Mouse (Mus musculus) heart, adult 2 months (tissue): ENCODE measurements around the gene Klhdc8a. TPM values are rescaled to one million over a fixed set of nuclear protein-coding genes. Genes with fewer than 3 reads are reported as not detected.

Experiments
- DNase-seq, 2 experiments: peaks; one replicate each; pipeline ENCODE4 v3.0.0; 2021
- H3K27ac ChIP-seq: fragments of 200-600 bp; 2 replicates; pipeline ENCODE4 v1.8.1; 2022
- H3K27me3 ChIP-seq: fragments of 200-500 bp; 2 replicates; pipeline ENCODE4 v1.6.1; 2012; ENCODE audit warnings: mild to moderate bottlenecking, low read length, inconsistent platforms, mixed read lengths; ENCODE audit not compliant: control insufficient read depth, insufficient read depth
- H3K36me3 ChIP-seq: fragments of 200-500 bp; 2 replicates; pipeline ENCODE4 v1.6.1; 2012; ENCODE audit warnings: low read length, inconsistent platforms; ENCODE audit not compliant: control insufficient read depth, insufficient read depth
- H3K4me1 ChIP-seq: fragments of 200-500 bp; 2 replicates; pipeline ENCODE4 v1.6.1; 2011; ENCODE audit warnings: low read length; ENCODE audit not compliant: control insufficient read depth, insufficient read depth
- H3K4me3 ChIP-seq: fragments of 200-600 bp; 2 replicates; pipeline ENCODE4 v1.8.1; 2022
- H3K79me2 ChIP-seq: fragments of 200-500 bp; replicated peaks from 2 replicates; pipeline ENCODE4 v1.6.1; 2012; ENCODE audit warnings: mild to moderate bottlenecking, inconsistent platforms, low read length, moderate library complexity, mixed read lengths; ENCODE audit not compliant: control insufficient read depth, insufficient read depth
- H3K9ac ChIP-seq: fragments of 200-500 bp; 2 replicates; pipeline ENCODE4 v1.6.1; 2012; ENCODE audit warnings: low read depth, mild to moderate bottlenecking, control low read depth, inconsistent platforms, low read length, mixed read lengths
- CTCF ChIP-seq: fragments of 200-600 bp; IDR thresholded peaks from 2 replicates; pipeline ENCODE4 v1.8.1; 2022; ENCODE audit warnings: antibody characterized with exemption, mild to moderate bottlenecking, moderate library complexity
- EP300 ChIP-seq: fragments of 200-500 bp; IDR thresholded peaks from 2 replicates; pipeline ENCODE4 v1.6.1; 2011; ENCODE audit warnings: low read depth, low read length, control low read depth; ENCODE audit not compliant: insufficient read depth
- POLR2A ChIP-seq: fragments of 200-500 bp; IDR thresholded peaks from 2 replicates; pipeline ENCODE4 v1.6.1; 2011; ENCODE audit warnings: mild to moderate bottlenecking, low read depth, low read length, control low read depth; ENCODE audit not compliant: insufficient read depth
- WGBS: fragments of 180-500 bp; shearing (Covaris S2); methylation state at CpG from one replicate; pipeline ENCODE4 v1.1.7; 2018; 5-methylcytosine and 5-hydroxymethylcytosine counted together
- intact Hi-C: fragments of 180-260 bp; cut with DNase I; formaldehyde crosslinking; loops from one replicate; pipeline ENCODE4 v1.15.1; 2025
- polyA plus RNA-seq: library from polyadenylated mRNA; depleted of rRNA; stranded (reverse); fragments of >200 nt; gene quantifications from 2 replicates; pipeline ENCODE4 v1.2.3, GENCODE M21; 2012
- total RNA-seq, 2 experiments: library from RNA; stranded (reverse); gene quantifications; 2 replicates each; pipeline ENCODE4 v1.2.3; 2021

Klhdc8a gene
- total and polyA plus RNA-seq, 3 experiments: 15.4 to 21.0 (median 15.9) TPM

DNA sequence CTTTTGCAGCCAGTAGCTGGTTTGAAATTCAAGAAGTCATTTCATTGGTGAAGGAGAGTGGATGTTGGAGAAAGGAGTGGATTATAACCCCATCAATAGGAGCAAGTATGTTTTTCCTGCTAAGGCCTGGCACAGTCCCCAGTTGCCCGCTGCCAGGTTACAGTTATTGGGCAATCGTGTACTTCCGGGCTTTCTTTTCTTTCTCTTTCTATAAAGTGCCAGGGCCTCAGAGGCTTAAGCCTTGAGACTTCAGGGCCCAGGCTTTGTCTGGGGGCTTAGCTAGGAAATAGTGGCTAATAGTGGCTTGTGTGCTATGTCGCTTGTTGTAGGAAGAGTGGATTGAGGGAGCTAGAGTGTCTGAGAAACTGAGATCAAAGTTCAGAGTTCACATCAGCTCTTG, 19.0 kb downstream of the Klhdc8a start:
- 51% methylated on average over 4 of the region's 4 CpGs for WGBS

DNA sequence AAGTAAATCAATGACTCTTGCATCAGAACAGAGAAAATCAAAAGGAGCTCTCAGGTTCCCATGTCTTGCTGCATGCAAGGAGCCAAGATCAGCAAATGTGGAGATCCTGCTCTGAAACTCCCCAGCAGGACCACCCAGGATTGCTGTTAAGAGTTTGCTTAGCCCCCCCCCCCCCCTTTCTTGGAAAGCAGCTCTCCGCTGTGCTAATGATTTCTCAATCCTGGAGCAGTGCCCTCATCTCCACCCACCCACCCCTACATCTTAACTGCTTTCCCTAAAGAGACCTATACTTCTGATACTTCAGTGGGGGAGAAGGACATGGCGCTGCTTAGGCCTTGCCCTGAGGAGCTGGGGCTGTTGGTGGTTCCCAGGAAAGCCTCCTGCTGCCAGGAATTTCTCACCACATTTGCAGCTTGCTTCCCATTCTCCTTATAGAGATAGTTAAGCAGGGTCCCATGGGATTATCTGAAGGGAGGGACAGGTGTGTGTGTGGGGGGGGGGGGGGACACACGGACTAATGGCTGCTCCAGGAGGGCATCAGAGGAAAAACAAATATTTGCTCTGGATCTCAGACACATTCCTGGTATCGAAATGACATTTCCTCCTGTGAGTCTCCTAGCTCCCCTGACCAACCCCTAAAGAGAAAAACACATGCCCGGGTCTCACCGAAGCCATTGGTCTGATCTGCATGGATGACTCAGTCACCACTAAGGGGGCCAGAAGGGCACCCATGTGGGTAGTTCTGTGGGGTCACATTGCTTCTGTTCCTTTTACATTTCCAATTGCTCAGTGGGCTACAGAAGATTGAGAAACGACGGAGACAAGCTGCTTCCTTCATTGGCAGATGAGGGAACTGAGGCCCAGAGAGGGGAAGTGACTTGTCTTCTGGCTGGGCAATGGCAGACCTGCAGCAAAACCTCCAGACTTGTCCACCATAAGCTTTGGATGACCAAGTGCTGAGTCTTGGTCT, 19.8 kb downstream of the Klhdc8a start:
- H3K79me2 ChIP-seq: peaks cover 1% of the 10 kb centered on the region; the same call in 1 of the 2 replicates
- H3K27me3 ChIP-seq: no peaks in the 10 kb centered on the region
- 48% methylated on average over 8 of the region's 8 CpGs for WGBS
- H3K27ac ChIP-seq: no peak overlapping the region
- H3K36me3 ChIP-seq: peaks cover 2% of the 10 kb centered on the region; the same call in 1 of the 2 replicates
- TF ChIP-seq EP300: no peak
- TF ChIP-seq POLR2A: no peak
- no peak for TF ChIP-seq CTCF
- no peak overlapping the region for H3K9ac ChIP-seq
- H3K4me1 ChIP-seq: peaks cover 9% of the 10 kb centered on the region
- no peak overlapping the region for H3K4me3 ChIP-seq
- peak in 1 of 2 experiments; percentile 30 for DNase-seq
- intact Hi-C loops: loop anchor here (2.0 kb wide), 1 partner anchor 15 kb away; no protein-coding TSS in a partner anchor

More for the DNA sequence above, 19.0 kb downstream of the Klhdc8a start:
- H3K27me3 ChIP-seq: no peaks in the 10 kb centered on the region
- H3K4me3 ChIP-seq: peak overlapping the region; percentile 66
- peaks cover 2% of the 10 kb centered on the region; the same call in 1 of the 2 replicates for H3K36me3 ChIP-seq
- TF ChIP-seq POLR2A (no peak), CTCF (no peak), EP300 (no peak)
- intact Hi-C loops: no loop called here
- peak overlapping the region; percentile 31; the same call in 1 of the 2 replicates for H3K27ac ChIP-seq
- H3K4me1 ChIP-seq: peaks cover 7% of the 10 kb centered on the region
- no peak overlapping the region for H3K9ac ChIP-seq
- DNase-seq: peak in 1 of 2 experiments; percentile 59
- H3K79me2 ChIP-seq: peaks cover 1% of the 10 kb centered on the region; the same call in 1 of the 2 replicates

DNA sequence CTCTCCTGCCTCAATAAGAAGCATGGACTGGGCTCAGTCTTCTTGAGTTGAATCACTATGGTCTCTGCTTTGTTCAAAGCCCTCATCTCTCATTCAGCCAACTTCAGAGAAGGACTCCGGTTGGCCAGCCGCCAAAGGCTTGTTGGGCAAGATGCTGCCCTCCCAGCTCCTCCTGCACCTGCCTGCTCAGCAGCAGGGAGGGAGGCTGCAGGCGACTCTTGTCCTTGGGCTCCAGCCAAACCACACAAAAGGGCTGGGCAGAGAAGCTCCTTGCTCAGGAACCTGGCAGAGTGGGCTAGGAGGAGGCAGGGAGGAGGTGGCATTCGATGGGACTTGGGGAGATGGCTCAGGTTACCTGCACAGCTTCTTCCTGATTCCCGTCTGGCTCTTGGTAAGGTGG, 20.8 kb downstream of the Klhdc8a start:
- no peak overlapping the region for H3K9ac ChIP-seq
- no peak overlapping the region for H3K4me3 ChIP-seq
- WGBS: 55% methylated on average over 5 of the region's 5 CpGs
- H3K4me1 ChIP-seq: peaks cover 9% of the 10 kb centered on the region
- no peak overlapping the region for H3K27ac ChIP-seq
- H3K36me3 ChIP-seq: peaks cover 2% of the 10 kb centered on the region; the same call in 1 of the 2 replicates
- H3K27me3 ChIP-seq: no peaks in the 10 kb centered on the region
- peak in 1 of 2 experiments; percentile 51 for DNase-seq
- intact Hi-C loops: loop anchor here (2.0 kb wide), 1 partner anchor 14 kb away; no protein-coding TSS in a partner anchor
- H3K79me2 ChIP-seq: peaks cover 1% of the 10 kb centered on the region; the same call in 1 of the 2 replicates
- TF ChIP-seq POLR2A (no peak), CTCF (no peak), EP300 (no peak)

- TF ChIP-seq EP300 (no peak), POLR2A (no peak), CTCF (no peak)
- DNase-seq: no peak
- peaks cover 9% of the 10 kb centered on the region for H3K4me1 ChIP-seq
- 75% methylated on average over 7 of the region's 7 CpGs for WGBS
- H3K36me3 ChIP-seq: peaks cover 2% of the 10 kb centered on the region; the same call in 1 of the 2 replicates
- H3K4me3 ChIP-seq: no peak overlapping the region
- peak overlapping the region; percentile 52 for H3K27ac ChIP-seq
- no peaks in the 10 kb centered on the region for H3K27me3 ChIP-seq
- H3K79me2 ChIP-seq: peaks cover 1% of the 10 kb centered on the region; the same call in 1 of the 2 replicates
- H3K9ac ChIP-seq: no peak overlapping the region
- intact Hi-C loops: loop anchor here (10.0 kb wide), 1 partner anchor 317 kb away; the partner anchor contains the start of gene Elk4
Observed at GRCm38 (mm10) chr1:132321821-132322580, 23.6 kb downstream of the Klhdc8a start.

GRCm38 (mm10) chr1:132322711-132323542, 24.5 kb downstream of the Klhdc8a start:
- TF ChIP-seq EP300 (no peak), CTCF (0 out of 2 replicates have a peak, but pooled peaks have one; percentile 16), POLR2A (no peak)
- Histone ChIP-seq H3K9ac (no peak overlapping the region; the same call in 1 of the 2 replicates), H3K79me2 (no peaks in the 10 kb centered on the region; the same call in 1 of the 2 replicates), H3K36me3 (no peaks in the 10 kb centered on the region), H3K27me3 (no peaks in the 10 kb centered on the region), H3K4me3 (no peak overlapping the region), H3K27ac (peak overlapping the region; percentile 52), H3K4me1 (peaks cover 9% of the 10 kb centered on the region)
- WGBS: 46% methylated on average over 13 of the region's 13 CpGs
- intact Hi-C loops: loop anchor here (10.0 kb wide), 1 partner anchor 318 kb away; the partner anchor contains the start of gene Elk4
- peak in 1 of 2 experiments; percentile 54 for DNase-seq
